Mouse (Mus musculus): ENCODE measurements around the gene Shisa5. TPM values are rescaled to one million over a fixed set of nuclear protein-coding genes. Genes with fewer than 3 reads are reported as not detected.

Gene Shisa5
- 64.9 and 86.2 TPM in 2 replicates for polyA plus RNA-seq (2015; fragmentation: Nextera tagmentation; extraction: Ambion mirVana)

- peak; percentile 88 for ATAC-seq (replicated peaks; ENCODE audit: insufficient number of reproducible peaks, insufficient read depth, low FRiP score, low read depth)
- Histone ChIP-seq H3K9me3 (replicated peaks) (no peaks in the 10 kb centered on the region), H3K9ac (peak within 1 kb of the TSS; percentile 80), H3K27me3 (no peaks in the 10 kb centered on the region), H3K27ac (peak within 1 kb of the TSS; percentile 86), H3K4me2 (peak within 1 kb of the TSS; percentile 81), H3K4me3 (peak within 1 kb of the TSS; percentile 85), H3K36me3 (no peaks in the 10 kb centered on the region), H3K4me1 (replicated peaks) (peaks cover 38% of the 10 kb centered on the region)
- under 1% methylated on average over 38 of the region's 40 CpGs for WGBS
These were observed at the start of gene Shisa5 for GRCm38 (mm10) chr9:109038086-109038895. TSS of gene Shisa5 (plus strand) at chr9:109038565.

GRCm38 (mm10) chr9:108989802-108990461, 48.4 kb upstream of the Shisa5 start:
- H3K9ac ChIP-seq: no peak overlapping the region
- H3K27me3 ChIP-seq: no peaks in the 10 kb centered on the region
- peaks cover 45% of the 10 kb centered on the region for H3K4me1 ChIP-seq (replicated peaks)
- no peaks in the 10 kb centered on the region for H3K9me3 ChIP-seq (replicated peaks)
- H3K36me3 ChIP-seq: no peaks in the 10 kb centered on the region
- H3K27ac ChIP-seq: peak overlapping the region; percentile 82
- no peak for ATAC-seq (replicated peaks; ENCODE audit: insufficient number of reproducible peaks, insufficient read depth, low FRiP score, low read depth)
- WGBS: 53% methylated on average over 4 of the region's 4 CpGs
- no peak overlapping the region for H3K4me3 ChIP-seq
- H3K4me2 ChIP-seq: no peak overlapping the region

GRCm38 (mm10) chr9:108990462-108990820, 47.9 kb upstream of the Shisa5 start:
- Histone ChIP-seq H3K9ac (no peak overlapping the region), H3K4me2 (no peak overlapping the region; the same call in 1 of the 2 replicates), H3K27me3 (no peaks in the 10 kb centered on the region), H3K36me3 (no peaks in the 10 kb centered on the region), H3K4me1 (replicated peaks) (peaks cover 45% of the 10 kb centered on the region), H3K9me3 (replicated peaks) (no peaks in the 10 kb centered on the region), H3K27ac (peak overlapping the region; percentile 82), H3K4me3 (no peak overlapping the region)
- 82% methylated on average over 7 of the region's 7 CpGs for WGBS
- ATAC-seq (replicated peaks; ENCODE audit: insufficient number of reproducible peaks, insufficient read depth, low FRiP score, low read depth): no peak

GRCm38 (mm10) chr9:108991428-108992084, 46.8 kb upstream of the Shisa5 start, which contains the start of gene Pfkfb4:
TSS of gene Pfkfb4 (plus strand) at chr9:108991778.
- H3K4me3 ChIP-seq: peak within 1 kb of the TSS; percentile 55
- H3K27ac ChIP-seq: peak within 1 kb of the TSS; percentile 82
- peak within 1 kb of the TSS; percentile 77 for H3K4me2 ChIP-seq
- H3K9me3 ChIP-seq (replicated peaks): no peaks in the 10 kb centered on the region
- peaks cover 45% of the 10 kb centered on the region for H3K4me1 ChIP-seq (replicated peaks)
- H3K36me3 ChIP-seq: no peaks in the 10 kb centered on the region
- peak; percentile 95 for ATAC-seq (replicated peaks; ENCODE audit: insufficient number of reproducible peaks, insufficient read depth, low FRiP score, low read depth)
- H3K27me3 ChIP-seq: no peaks in the 10 kb centered on the region
- peak within 1 kb of the TSS; percentile 42 for H3K9ac ChIP-seq
- WGBS: 2% methylated on average over 31 of the region's 31 CpGs

- Histone ChIP-seq H3K4me1 (replicated peaks) (peaks cover 45% of the 10 kb centered on the region), H3K9me3 (replicated peaks) (no peaks in the 10 kb centered on the region), H3K4me2 (peak overlapping the region; percentile 77), H3K27ac (no peak overlapping the region), H3K9ac (peak overlapping the region; percentile 42), H3K36me3 (no peaks in the 10 kb centered on the region), H3K4me3 (peak overlapping the region; percentile 55), H3K27me3 (no peaks in the 10 kb centered on the region)
- ATAC-seq (replicated peaks; ENCODE audit: insufficient number of reproducible peaks, insufficient read depth, low FRiP score, low read depth): no peak; the same call in 1 of the 2 replicates
- 14% methylated on average over 18 of the region's 18 CpGs for WGBS
These were observed 46.3 kb upstream of the Shisa5 start for GRCm38 (mm10) chr9:108992085-108992469.

GRCm38 (mm10) chr9:108992620-108993361, 45.6 kb upstream of the Shisa5 start:
- Histone ChIP-seq H3K27ac (no peak overlapping the region), H3K36me3 (no peaks in the 10 kb centered on the region), H3K4me1 (replicated peaks) (peaks cover 44% of the 10 kb centered on the region), H3K27me3 (no peaks in the 10 kb centered on the region), H3K9me3 (replicated peaks) (no peaks in the 10 kb centered on the region), H3K4me3 (peak overlapping the region; percentile 55; the same call in 1 of the 2 replicates), H3K4me2 (peak overlapping the region; percentile 77; the same call in 1 of the 2 replicates), H3K9ac (no peak overlapping the region)
- WGBS: 60% methylated on average over 9 of the region's 9 CpGs
- ATAC-seq (replicated peaks; ENCODE audit: insufficient number of reproducible peaks, insufficient read depth, low FRiP score, low read depth): no peak

GRCm38 (mm10) chr9:108996411-108996810, 42.0 kb upstream of the Shisa5 start:
- no peaks in the 10 kb centered on the region for H3K36me3 ChIP-seq
- H3K4me3 ChIP-seq: no peak overlapping the region
- H3K4me1 ChIP-seq (replicated peaks): peaks cover 9% of the 10 kb centered on the region; the same call in 1 of the 2 replicates
- no peak overlapping the region for H3K9ac ChIP-seq
- no peaks in the 10 kb centered on the region for H3K27me3 ChIP-seq
- WGBS: 65% methylated on average over 9 of the region's 9 CpGs
- no peak overlapping the region for H3K27ac ChIP-seq
- ATAC-seq (replicated peaks; ENCODE audit: insufficient number of reproducible peaks, insufficient read depth, low FRiP score, low read depth): no peak
- H3K4me2 ChIP-seq: no peak overlapping the region
- H3K9me3 ChIP-seq (replicated peaks): no peaks in the 10 kb centered on the region

- Histone ChIP-seq H3K9me3 (replicated peaks) (no peaks in the 10 kb centered on the region), H3K4me2 (no peak overlapping the region), H3K27ac (no peak overlapping the region), H3K9ac (no peak overlapping the region), H3K4me1 (replicated peaks) (no peaks in the 10 kb centered on the region), H3K4me3 (no peak overlapping the region), H3K36me3 (no peaks in the 10 kb centered on the region), H3K27me3 (no peaks in the 10 kb centered on the region)
- WGBS: 72% methylated on average over 19 of the region's 19 CpGs
- no peak for ATAC-seq (replicated peaks; ENCODE audit: insufficient number of reproducible peaks, insufficient read depth, low FRiP score, low read depth)
These were observed 39.8 kb upstream of the Shisa5 start for GRCm38 (mm10) chr9:108998287-108999166.

- 64% methylated on average over 4 of the region's 4 CpGs for WGBS
- H3K9ac ChIP-seq: no peak overlapping the region
- no peak for ATAC-seq (replicated peaks; ENCODE audit: insufficient number of reproducible peaks, insufficient read depth, low FRiP score, low read depth)
These were observed 39.2 kb upstream of the Shisa5 start for GRCm38 (mm10) chr9:108999167-108999526.

GRCm38 (mm10) chr9:109000726-109001125, 37.6 kb upstream of the Shisa5 start:
- Histone ChIP-seq H3K9ac (no peak overlapping the region), H3K4me1 (replicated peaks) (no peaks in the 10 kb centered on the region), H3K4me3 (no peak overlapping the region), H3K36me3 (no peaks in the 10 kb centered on the region), H3K4me2 (no peak overlapping the region), H3K27me3 (no peaks in the 10 kb centered on the region), H3K9me3 (replicated peaks) (no peaks in the 10 kb centered on the region), H3K27ac (no peak overlapping the region)
- WGBS: 4% methylated on average over 3 of the region's 3 CpGs
- ATAC-seq (replicated peaks; ENCODE audit: insufficient number of reproducible peaks, insufficient read depth, low FRiP score, low read depth): no peak

More at GRCm38 (mm10) chr9:108999167-108999526, 39.2 kb upstream of the Shisa5 start:
- Histone ChIP-seq H3K4me1 (replicated peaks) (no peaks in the 10 kb centered on the region), H3K27me3 (no peaks in the 10 kb centered on the region), H3K9me3 (replicated peaks) (no peaks in the 10 kb centered on the region), H3K4me2 (no peak overlapping the region), H3K36me3 (no peaks in the 10 kb centered on the region), H3K27ac (no peak overlapping the region), H3K4me3 (no peak overlapping the region)
